Mouse (Mus musculus): Measurements from ENCODE around the gene Usp53.

GRCm38 (mm10) chr3:122921676-122922527 lies 62.4 kb downstream of the Usp53 start:
- no peak for TF ChIP-seq CTCF (IDR thresholded peaks at IDR 0.05; ENCODE audit: control insufficient read depth, insufficient read depth, insufficient replicate concordance, low read depth, low read length)
- TF ChIP-seq POLR2A (IDR thresholded peaks at IDR 0.05; ENCODE audit: control insufficient read depth, low read depth, low read length): no peak
